27 mouse cellular contexts compared by ENCODE assay signal in genomic region chr19:57001926-57002325, GRCm38 (mm10). TPM values are rescaled to one million over a fixed set of nuclear protein-coding genes. Genes with fewer than 3 reads are reported as not detected.
DNase-seq lines count a peak whose midpoint lies in the region; ATAC-seq lines count a peak whose summit lies in the region.
"Had no signal": no experiment of that assay in that cellular context is flagged by ENCODE, and none has a peak within 500 bp of the region (broad histone marks: within the 10 kb centered on the region; RNA-seq: fewer than 3 reads in every experiment).

No protein-coding gene starts in this region.

- H3K27ac ChIP-seq in hindbrain, embryonic 10.5 days: peak overlapping the region; percentile 66
- no peak overlapping the region for H3K27ac ChIP-seq in hindbrain, embryonic 12.5 days
- peak overlapping the region; percentile 73; the same call in 1 of the 2 replicates for H3K27ac ChIP-seq in kidney, embryonic 16.5 days (ENCODE audit: low read length)
- H3K27ac ChIP-seq in stomach, embryonic 16.5 days (ENCODE audit: low read length): peak overlapping the region; percentile 52; the same call in 1 of the 2 replicates
- H3K27ac ChIP-seq: embryonic facial prominence, embryonic 12.5 days; layer of hippocampus, adult 2 months; left cerebral cortex, adult 2 months; limb, embryonic 12.5 days; liver, embryonic 15.5 days; macrophage; midbrain, embryonic 13.5 days; neural tube, embryonic 13.5 days had no signal

- WGBS in hindbrain, embryonic 10.5 days: 85% methylated on average over 4 of the region's 4 CpGs
- 86% methylated on average over 4 of the region's 4 CpGs for WGBS in hindbrain, embryonic 12.5 days
- 74% methylated on average over 4 of the region's 4 CpGs for WGBS in kidney, embryonic 16.5 days
- 85% methylated on average over 4 of the region's 4 CpGs for WGBS in stomach, embryonic 16.5 days

- DNase-seq in cerebellum, adult 11-12 months: peak; percentile 25
- DNase-seq in cerebellum, postnatal 4 days (ENCODE audit: low spot score in 2 of 2): no peak
- DNase-seq in hindbrain, embryonic 10.5 days (ENCODE audit: low spot score): no peak
- no peak for DNase-seq in kidney, postnatal 14 days
- DNase-seq: adrenal gland, postnatal 36 days; embryo, embryonic 11 days; gastrocnemius, postnatal 25 days; heart, adult 18-20 months; heart, postnatal 4 days; kidney, postnatal 36 days; lung, postnatal 10 days; right cerebral cortex, postnatal 4 days had no signal

- no peak overlapping the region for H3K9ac ChIP-seq in hindbrain, embryonic 12.5 days
- H3K9ac ChIP-seq in kidney, embryonic 16.5 days (replicated peaks; ENCODE audit: low read length): no peak overlapping the region
- no peak overlapping the region for H3K9ac ChIP-seq in stomach, embryonic 16.5 days (ENCODE audit: low read length)
- H3K9ac ChIP-seq: embryonic facial prominence, embryonic 12.5 days; heart, embryonic 12.5 days; limb, embryonic 12.5 days; liver, embryonic 15.5 days; midbrain, embryonic 13.5 days; neural tube, embryonic 13.5 days had no signal

- H3K36me3 ChIP-seq in hindbrain, embryonic 10.5 days: no peaks in the 10 kb centered on the region
- H3K36me3 ChIP-seq in hindbrain, embryonic 12.5 days: no peaks in the 10 kb centered on the region
- no peaks in the 10 kb centered on the region for H3K36me3 ChIP-seq in kidney, embryonic 16.5 days (ENCODE audit: insufficient read depth, low read length)
- no peaks in the 10 kb centered on the region for H3K36me3 ChIP-seq in stomach, embryonic 16.5 days (ENCODE audit: control insufficient read depth, insufficient read depth, low read length)
- H3K36me3 ChIP-seq: embryonic facial prominence, embryonic 12.5 days; heart, embryonic 12.5 days; limb, embryonic 12.5 days; liver, embryonic 15.5 days; midbrain, embryonic 13.5 days; neural tube, embryonic 13.5 days had no signal

- H3K4me3 ChIP-seq in hindbrain, embryonic 10.5 days: no peak overlapping the region
- H3K4me3 ChIP-seq in hindbrain, embryonic 12.5 days: no peak overlapping the region
- H3K4me3 ChIP-seq in kidney, embryonic 16.5 days (ENCODE audit: low read length): no peak overlapping the region
- no peak overlapping the region for H3K4me3 ChIP-seq in stomach, embryonic 16.5 days (replicated peaks; ENCODE audit: low read length)
- H3K4me3 ChIP-seq: embryonic facial prominence, embryonic 12.5 days; heart, embryonic 12.5 days; layer of hippocampus, adult 2 months; left cerebral cortex, adult 2 months; limb, embryonic 12.5 days; liver, embryonic 15.5 days; midbrain, embryonic 13.5 days; neural tube, embryonic 13.5 days had no signal

- peaks cover 53% of the 10 kb centered on the region for H3K4me1 ChIP-seq in hindbrain, embryonic 10.5 days (replicated peaks)
- H3K4me1 ChIP-seq in hindbrain, embryonic 12.5 days: peaks cover 25% of the 10 kb centered on the region
- H3K4me1 ChIP-seq in kidney, embryonic 16.5 days (ENCODE audit: insufficient read depth, low read length): peaks cover 36% of the 10 kb centered on the region
- peaks cover 18% of the 10 kb centered on the region for H3K4me1 ChIP-seq in stomach, embryonic 16.5 days (ENCODE audit: control insufficient read depth, insufficient read depth, low read length)
- H3K4me1 ChIP-seq: liver, embryonic 15.5 days had no signal

- no peaks in the 10 kb centered on the region for H3K9me3 ChIP-seq in hindbrain, embryonic 10.5 days
- no peaks in the 10 kb centered on the region for H3K9me3 ChIP-seq in hindbrain, embryonic 12.5 days (replicated peaks)
- H3K9me3 ChIP-seq in kidney, embryonic 16.5 days (ENCODE audit: low read length): no peaks in the 10 kb centered on the region
- H3K9me3 ChIP-seq in stomach, embryonic 16.5 days (replicated peaks; ENCODE audit: control insufficient read depth, low read length): no peaks in the 10 kb centered on the region
- H3K9me3 ChIP-seq: embryonic facial prominence, embryonic 12.5 days; heart, embryonic 12.5 days; limb, embryonic 12.5 days; liver, embryonic 15.5 days; midbrain, embryonic 13.5 days; neural tube, embryonic 13.5 days had no signal

- H3K4me2 ChIP-seq in hindbrain, embryonic 12.5 days (replicated peaks): no peak overlapping the region
- H3K4me2 ChIP-seq in kidney, embryonic 16.5 days (replicated peaks; ENCODE audit: low read depth, low read length): no peak overlapping the region
- no peak overlapping the region for H3K4me2 ChIP-seq in stomach, embryonic 16.5 days (ENCODE audit: low read depth, low read length)
- H3K4me2 ChIP-seq: embryonic facial prominence, embryonic 12.5 days; heart, embryonic 12.5 days; limb, embryonic 12.5 days; liver, embryonic 15.5 days; midbrain, embryonic 13.5 days; neural tube, embryonic 13.5 days had no signal

- no peak for ATAC-seq in hindbrain, embryonic 12.5 days (ENCODE audit: low FRiP score)
- no peak for ATAC-seq in kidney, embryonic 16.5 days (ENCODE audit: low FRiP score, low TSS enrichment)
- ATAC-seq in stomach, embryonic 16.5 days (ENCODE audit: insufficient read depth, low FRiP score): no peak
- ATAC-seq: forebrain, embryonic 14.5 days; intestine, postnatal 0 days; midbrain, embryonic 13.5 days; Patski had no signal

- H3K27me3 ChIP-seq in hindbrain, embryonic 10.5 days (ENCODE audit: insufficient read depth, poor library complexity, severe bottlenecking): peaks cover 19% of the 10 kb centered on the region
- peaks cover 9% of the 10 kb centered on the region for H3K27me3 ChIP-seq in hindbrain, embryonic 12.5 days
- H3K27me3 ChIP-seq in kidney, embryonic 16.5 days (ENCODE audit: insufficient read depth, low read length): no peaks in the 10 kb centered on the region
- H3K27me3 ChIP-seq in stomach, embryonic 16.5 days (ENCODE audit: control insufficient read depth, insufficient read depth, low read length): no peaks in the 10 kb centered on the region
- H3K27me3 ChIP-seq: Patski had no signal

RNA-seq across cellular contexts. Expression of gene Afap1l2, which starts 6.1 kb away (rescaled TPM):
- 3.8 and 5.9 TPM in 2 replicates for polyA plus RNA-seq in hindbrain, embryonic 10.5 days (2016; fragmentation: Nextera tagmentation; extraction: Ambion mirVana)
- 8.1 and 9.1 TPM in 2 replicates for polyA plus RNA-seq in hindbrain, embryonic 12.5 days (2016; fragmentation: Nextera tagmentation; extraction: Ambion mirVana)
- polyA plus RNA-seq in kidney, embryonic 16.5 days (2015; fragmentation: Nextera tagmentation; extraction: Ambion mirVana): 22.0 and 22.3 TPM in 2 replicates
- polyA plus RNA-seq in stomach, embryonic 16.5 days (2015; fragmentation: Nextera tagmentation; extraction: Ambion mirVana): 23.1 and 23.9 TPM in 2 replicates
- polyA plus RNA-seq: macrophage had no signal
